Mouse (Mus musculus): ENCODE results near the gene Ppp1r14c.

DNA sequence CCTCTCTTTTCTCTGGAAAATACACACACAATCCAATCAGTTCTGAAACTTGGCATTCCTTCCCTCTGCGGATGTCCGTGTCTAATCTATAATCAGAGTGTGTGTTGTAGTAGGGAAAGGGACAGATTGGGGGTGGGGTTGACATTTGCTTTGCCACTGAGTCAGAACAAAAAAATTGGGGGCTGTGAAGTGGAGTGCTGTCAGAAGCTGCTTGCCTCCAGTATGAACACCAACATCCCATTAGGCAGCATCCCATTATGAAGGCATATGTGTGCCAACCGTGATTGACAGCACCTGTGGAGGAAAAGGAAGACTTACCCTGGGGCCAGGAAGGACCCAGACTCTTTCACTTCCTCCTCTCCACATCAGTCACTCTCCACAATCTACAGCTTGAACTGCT, 42.8 kb downstream of the Ppp1r14c start:
- TF ChIP-seq POLR2A (IDR thresholded peaks at IDR 0.05; ENCODE audit: low read depth, low read length), result no peak
- TF ChIP-seq CTCF (IDR thresholded peaks at IDR 0.05; ENCODE audit: extremely low read depth, insufficient read length, insufficient replicate concordance, low read depth, low read length), result no peak

All from small intestine, adult 2 months (tissue).